Mouse (Mus musculus) stomach, embryonic 14.5 days (tissue): Measurements from ENCODE around the gene Gm44579. TPM values are rescaled to one million over a fixed set of nuclear protein-coding genes. Genes with fewer than 3 reads are reported as not detected.

ENCODE experiments used
- ATAC-seq: fragments of 200-750 bp; cut with Nextera tagmentation; 2 replicates; pipeline ENCODE4 v1.8.0; 2017; ENCODE audit warnings: low read depth, moderate TSS enrichment; ENCODE audit not compliant: insufficient number of reproducible peaks, insufficient read depth, low FRiP score
- H3K27ac ChIP-seq: fragments of 300-500 bp; sonication (generic); 2 replicates; pipeline ENCODE4 v1.5.1; 2014; ENCODE audit warnings: mild to moderate bottlenecking, low read length, moderate library complexity, mixed read lengths
- H3K27me3 ChIP-seq: fragments of 300-500 bp; sonication (generic); 2 replicates; pipeline ENCODE4 v1.6.1; 2014; ENCODE audit warnings: low read length, control low read depth, mixed read lengths; ENCODE audit not compliant: control insufficient read depth, insufficient read depth
- H3K36me3 ChIP-seq: fragments of 300-500 bp; sonication (generic); 2 replicates; pipeline ENCODE4 v1.6.1; 2014; ENCODE audit warnings: mild to moderate bottlenecking, control low read depth, low read length, moderate library complexity, mixed read lengths; ENCODE audit not compliant: control insufficient read depth, insufficient read depth
- H3K4me1 ChIP-seq: fragments of 300-500 bp; sonication (generic); 2 replicates; pipeline ENCODE4 v1.6.1; 2014; ENCODE audit warnings: low read length, control low read depth, mixed read lengths; ENCODE audit not compliant: control insufficient read depth, insufficient read depth
- H3K4me2 ChIP-seq: fragments of 300-500 bp; sonication (generic); replicated peaks from 2 replicates; pipeline ENCODE4 v1.6.1; 2014; ENCODE audit warnings: low read depth, low read length, control low read depth
- H3K4me3 ChIP-seq: fragments of 300-500 bp; sonication (generic); 2 replicates; pipeline ENCODE4 v1.5.1; 2014; ENCODE audit warnings: low read depth, low read length, control low read depth
- H3K9ac ChIP-seq: fragments of 300-500 bp; sonication (generic); replicated peaks from 2 replicates; pipeline ENCODE4 v1.6.1; 2014; ENCODE audit warnings: low read depth, mild to moderate bottlenecking, control low read depth, low read length, moderate library complexity, mixed read lengths
- H3K9me3 ChIP-seq: fragments of 300-500 bp; sonication (generic); 2 replicates; pipeline ENCODE4 v1.6.1; 2016; ENCODE audit warnings: low read depth, low read length, control low read depth; ENCODE audit not compliant: control insufficient read depth
- WGBS: fragments of 180-500 bp; shearing (Covaris S2); extraction: QIAGEN DNeasy Blood & Tissue Kit; methylation state at CpG from one replicate; pipeline ENCODE4 v1.1.7; 2014; 5-methylcytosine and 5-hydroxymethylcytosine counted together
- polyA plus RNA-seq: library from polyadenylated mRNA; unstranded; fragments of >200 nt; fragmentation: Nextera tagmentation; extraction: Ambion mirVana; gene quantifications from 2 replicates; pipeline ENCODE4 v1.2.1, GENCODE M21; 2014

Gene Gm44579
- polyA plus RNA-seq, 1 experiment from 2014 or later: not detected

- Histone ChIP-seq H3K36me3 (peaks cover 36% of the 10 kb centered on the region), H3K4me3 (no peak overlapping the region), H3K4me2 (no peak overlapping the region), H3K27me3 (no peaks in the 10 kb centered on the region), H3K9ac (no peak overlapping the region), H3K27ac (no peak overlapping the region), H3K9me3 (no peaks in the 10 kb centered on the region), H3K4me1 (0 out of 2 replicates have a peak, but pooled peaks cover 5% of the 10 kb centered on the region)
- no peak for ATAC-seq
- WGBS: 61% methylated on average over 7 of the region's 7 CpGs
These were observed 81.0 kb downstream of the Gm44579 start for GRCm38 (mm10) chr15:98139763-98140162.

- Histone ChIP-seq H3K4me2 (no peak overlapping the region), H3K4me1 (no peaks in the 10 kb centered on the region), H3K9me3 (no peaks in the 10 kb centered on the region), H3K27ac (no peak overlapping the region), H3K27me3 (no peaks in the 10 kb centered on the region), H3K9ac (no peak overlapping the region), H3K36me3 (peaks cover 52% of the 10 kb centered on the region), H3K4me3 (no peak overlapping the region)
- ATAC-seq: no peak
- whole genome bisulfite sequencing: 91% methylated on average over 9 of the region's 9 CpGs
These were observed 83.9 kb downstream of the Gm44579 start for GRCm38 (mm10) chr15:98136871-98137270.

Other genes starting within 250 kb of the Gm44579 start
- gene Col2a1, start 216.3 kb downstream of the Gm44579 start, polyA plus RNA-seq: 2.5 and 3.1 TPM in 2 replicates
- 29.6 and 33.7 TPM in 2 replicates for gene Pfkm, start 128.4 kb downstream of the Gm44579 start, polyA plus RNA-seq
- 35.5 and 35.8 TPM in 2 replicates for gene Senp1, start 127.2 kb downstream of the Gm44579 start, polyA plus RNA-seq
- 47.6 and 51.7 TPM in 2 replicates for gene Asb8, start 55.4 kb downstream of the Gm44579 start, polyA plus RNA-seq
- gene Ccdc184, start 53.8 kb downstream of the Gm44579 start, polyA plus RNA-seq: 1.8 and 2.4 TPM in 2 replicates
- gene Olfr288, start 25.4 kb downstream of the Gm44579 start, polyA plus RNA-seq: not detected in 2 replicates
- not detected in 2 replicates for gene Olfr287, start 79 bp upstream of the Gm44579 start, polyA plus RNA-seq
- not detected in 2 replicates for gene Olfr286, start 13.5 kb upstream of the Gm44579 start, polyA plus RNA-seq
- gene H1fnt, start 36.3 kb upstream of the Gm44579 start, polyA plus RNA-seq: not detected in 2 replicates
- 0.74 and 0.87 TPM in 2 replicates for gene Zfp641, start 75.2 kb upstream of the Gm44579 start, polyA plus RNA-seq
- not detected in 2 replicates for gene Olfr285, start 96.4 kb upstream of the Gm44579 start, polyA plus RNA-seq
- not detected in 2 replicates for gene Olfr284, start 120.0 kb upstream of the Gm44579 start, polyA plus RNA-seq
- not detected in 2 replicates for gene Olfr283, start 160.0 kb upstream of the Gm44579 start, polyA plus RNA-seq
- not detected in 2 replicates for gene Olfr282, start 210.2 kb upstream of the Gm44579 start, polyA plus RNA-seq
- gene Olfr281, start 231.6 kb upstream of the Gm44579 start, polyA plus RNA-seq: not detected in 2 replicates
- gene OR5BS1P, start 248.9 kb upstream of the Gm44579 start, polyA plus RNA-seq: not detected in 2 replicates